Mouse (Mus musculus) E14TG2a.4 (cell line): Measurements from ENCODE around the gene Gpc5.

ENCODE experiments used
- CTCF ChIP-seq: conservative IDR thresholded peaks from 2 replicates; pipeline ENCODE4 v1.5.1; 2014; ENCODE audit warnings: low read length
- NANOG ChIP-seq: IDR thresholded peaks from 2 replicates; pipeline ENCODE4 v1.6.1; 2014; ENCODE audit warnings: borderline replicate concordance, low read length, mixed read lengths
- POU5F1 ChIP-seq: IDR thresholded peaks from 2 replicates; pipeline ENCODE4 v1.6.1; 2014; ENCODE audit warnings: low read length, borderline replicate concordance

- TF ChIP-seq CTCF (no peak), POU5F1 (no peak), NANOG (no peak)
Observed at GRCm38 (mm10) chr14:116169129-116169528, 1077.1 kb downstream of the Gpc5 start.
